Mouse (Mus musculus): Measurements from ENCODE around the gene Slc33a1. TPM values are rescaled to one million over a fixed set of nuclear protein-coding genes. Genes with fewer than 3 reads are reported as not detected.
A peak's percentile ranks its signal among the peaks of the same experiment; 100 is the strongest.

Slc33a1 gene
- polyA plus RNA-seq, 1 experiment from 2014 or later = 20.4 TPM

- no peaks in the 10 kb centered on the region for H3K9me3 ChIP-seq (ENCODE audit: control insufficient read depth, low read length)
- WGBS = 80% methylated on average over 2 of the region's 2 CpGs
- no peak overlapping the region for H3K4me2 ChIP-seq (ENCODE audit: low read length)
- H3K9ac ChIP-seq (replicated peaks; ENCODE audit: low read length) = no peak overlapping the region
- H3K4me3 ChIP-seq (replicated peaks; ENCODE audit: low read depth, low read length) = no peak overlapping the region
- H3K27ac ChIP-seq (replicated peaks; ENCODE audit: low read depth, low read length) = no peak overlapping the region
- H3K36me3 ChIP-seq (ENCODE audit: control insufficient read depth, insufficient read depth, low read length) = no peaks in the 10 kb centered on the region
- ATAC-seq (ENCODE audit: low FRiP score, low TSS enrichment) (no peak), DNase-seq (no peak)
- H3K27me3 ChIP-seq (ENCODE audit: control insufficient read depth, insufficient read depth, low read length) = no peaks in the 10 kb centered on the region
- peaks cover 7% of the 10 kb centered on the region; the same call in 1 of the 2 replicates for H3K4me1 ChIP-seq (ENCODE audit: control insufficient read depth, insufficient read depth, low read length)
Measured at GRCm38 (mm10) chr3:63904157-63904556, 60.4 kb downstream of the Slc33a1 start.

GRCm38 (mm10) chr3:63900021-63900571, 64.5 kb downstream of the Slc33a1 start:
- H3K4me1 ChIP-seq (ENCODE audit: control insufficient read depth, insufficient read depth, low read length) = peaks cover 22% of the 10 kb centered on the region
- no peaks in the 10 kb centered on the region for H3K36me3 ChIP-seq (ENCODE audit: control insufficient read depth, insufficient read depth, low read length)
- ATAC-seq (ENCODE audit: low FRiP score, low TSS enrichment) (no peak; the same call in 1 of the 2 replicates), DNase-seq (peak; percentile 66)
- peak overlapping the region; percentile 74 for H3K4me2 ChIP-seq (ENCODE audit: low read length)
- no peak overlapping the region for H3K9ac ChIP-seq (replicated peaks; ENCODE audit: low read length)
- no peaks in the 10 kb centered on the region for H3K9me3 ChIP-seq (ENCODE audit: control insufficient read depth, low read length)
- H3K27me3 ChIP-seq (ENCODE audit: control insufficient read depth, insufficient read depth, low read length) = no peaks in the 10 kb centered on the region
- no peak overlapping the region for H3K27ac ChIP-seq (replicated peaks; ENCODE audit: low read depth, low read length)
- WGBS = under 1% methylated on average over 12 of the region's 12 CpGs
- H3K4me3 ChIP-seq (replicated peaks; ENCODE audit: low read depth, low read length) = peak overlapping the region; percentile 82

- ATAC-seq (ENCODE audit: low FRiP score, low TSS enrichment) = peak; percentile 80
- peaks cover 22% of the 10 kb centered on the region for H3K4me1 ChIP-seq (ENCODE audit: control insufficient read depth, insufficient read depth, low read length)
- H3K27ac ChIP-seq (replicated peaks; ENCODE audit: low read depth, low read length) = peak within 1 kb of the TSS; percentile 92
- H3K27me3 ChIP-seq (ENCODE audit: control insufficient read depth, insufficient read depth, low read length) = no peaks in the 10 kb centered on the region
- peak within 1 kb of the TSS; percentile 82 for H3K4me3 ChIP-seq (replicated peaks; ENCODE audit: low read depth, low read length)
- H3K9ac ChIP-seq (replicated peaks; ENCODE audit: low read length) = peak within 1 kb of the TSS; percentile 72
- 0% methylated on average over 12 of the region's 12 CpGs for WGBS
- no peaks in the 10 kb centered on the region for H3K9me3 ChIP-seq (ENCODE audit: control insufficient read depth, low read length)
- H3K4me2 ChIP-seq (ENCODE audit: low read length) = peak within 1 kb of the TSS; percentile 74
- H3K36me3 ChIP-seq (ENCODE audit: control insufficient read depth, insufficient read depth, low read length) = no peaks in the 10 kb centered on the region
- peak; percentile 89 for DNase-seq
Measured at GRCm38 (mm10) chr3:63899309-63899695, 65.3 kb downstream of the Slc33a1 start, which contains the start of gene Plch1. Gene Plch1 (minus strand): TSS chr3:63899472.

- peak; percentile 85 for ATAC-seq (ENCODE audit: low FRiP score, low TSS enrichment)
- H3K4me3 ChIP-seq (replicated peaks; ENCODE audit: low read depth, low read length) = peak overlapping the region; percentile 82
- H3K4me2 ChIP-seq (ENCODE audit: low read length) = peak overlapping the region; percentile 74
- H3K4me1 ChIP-seq (ENCODE audit: control insufficient read depth, insufficient read depth, low read length) = peaks cover 22% of the 10 kb centered on the region
- DNase-seq = peak; percentile 95
- peak overlapping the region; percentile 72 for H3K9ac ChIP-seq (replicated peaks; ENCODE audit: low read length)
- H3K9me3 ChIP-seq (ENCODE audit: control insufficient read depth, low read length) = no peaks in the 10 kb centered on the region
- peak overlapping the region; percentile 92 for H3K27ac ChIP-seq (replicated peaks; ENCODE audit: low read depth, low read length)
- no peaks in the 10 kb centered on the region for H3K36me3 ChIP-seq (ENCODE audit: control insufficient read depth, insufficient read depth, low read length)
- WGBS = 0% methylated on average over 41 of the region's 41 CpGs
- no peaks in the 10 kb centered on the region for H3K27me3 ChIP-seq (ENCODE audit: control insufficient read depth, insufficient read depth, low read length)
Measured at GRCm38 (mm10) chr3:63898581-63899308, 65.8 kb downstream of the Slc33a1 start.

GRCm38 (mm10) chr3:63897177-63897576, 67.4 kb downstream of the Slc33a1 start:
- H3K4me1 ChIP-seq (ENCODE audit: control insufficient read depth, insufficient read depth, low read length) = peaks cover 22% of the 10 kb centered on the region
- H3K9ac ChIP-seq (replicated peaks; ENCODE audit: low read length) = no peak overlapping the region
- no peaks in the 10 kb centered on the region for H3K36me3 ChIP-seq (ENCODE audit: control insufficient read depth, insufficient read depth, low read length)
- H3K4me3 ChIP-seq (replicated peaks; ENCODE audit: low read depth, low read length) = peak overlapping the region; percentile 82
- H3K27ac ChIP-seq (replicated peaks; ENCODE audit: low read depth, low read length) = no peak overlapping the region
- ATAC-seq (ENCODE audit: low FRiP score, low TSS enrichment) (no peak), DNase-seq (peak; percentile 33)
- H3K9me3 ChIP-seq (ENCODE audit: control insufficient read depth, low read length) = no peaks in the 10 kb centered on the region
- H3K27me3 ChIP-seq (ENCODE audit: control insufficient read depth, insufficient read depth, low read length) = no peaks in the 10 kb centered on the region
- peak overlapping the region; percentile 74 for H3K4me2 ChIP-seq (ENCODE audit: low read length)
- 2% methylated on average over 1 of the region's 1 CpGs for whole genome bisulfite sequencing

GRCm38 (mm10) chr3:63896303-63896702, 68.3 kb downstream of the Slc33a1 start:
- Histone ChIP-seq H3K9ac (replicated peaks; ENCODE audit: low read length) (no peak overlapping the region), H3K4me1 (ENCODE audit: control insufficient read depth, insufficient read depth, low read length) (peaks cover 22% of the 10 kb centered on the region), H3K36me3 (ENCODE audit: control insufficient read depth, insufficient read depth, low read length) (no peaks in the 10 kb centered on the region), H3K27ac (replicated peaks; ENCODE audit: low read depth, low read length) (no peak overlapping the region), H3K9me3 (ENCODE audit: control insufficient read depth, low read length) (no peaks in the 10 kb centered on the region), H3K4me2 (ENCODE audit: low read length) (peak overlapping the region; percentile 74), H3K4me3 (replicated peaks; ENCODE audit: low read depth, low read length) (no peak overlapping the region), H3K27me3 (ENCODE audit: control insufficient read depth, insufficient read depth, low read length) (no peaks in the 10 kb centered on the region)
- ATAC-seq (ENCODE audit: low FRiP score, low TSS enrichment) (no peak), DNase-seq (no peak)
- WGBS = 31% methylated on average over 4 of the region's 4 CpGs

GRCm38 (mm10) chr3:63895786-63896185, 68.8 kb downstream of the Slc33a1 start:
- no peak overlapping the region for H3K27ac ChIP-seq (replicated peaks; ENCODE audit: low read depth, low read length)
- ATAC-seq (ENCODE audit: low FRiP score, low TSS enrichment) = no peak

GRCm38 (mm10) chr3:63893677-63894076, 70.9 kb downstream of the Slc33a1 start:
- DNase-seq (no peak), ATAC-seq (ENCODE audit: low FRiP score, low TSS enrichment) (no peak)
- no peak overlapping the region for H3K9ac ChIP-seq (replicated peaks; ENCODE audit: low read length)
- H3K9me3 ChIP-seq (ENCODE audit: control insufficient read depth, low read length) = no peaks in the 10 kb centered on the region
- H3K4me3 ChIP-seq (replicated peaks; ENCODE audit: low read depth, low read length) = no peak overlapping the region
- H3K36me3 ChIP-seq (ENCODE audit: control insufficient read depth, insufficient read depth, low read length) = no peaks in the 10 kb centered on the region
- H3K4me2 ChIP-seq (ENCODE audit: low read length) = no peak overlapping the region; the same call in 1 of the 2 replicates
- no peak overlapping the region for H3K27ac ChIP-seq (replicated peaks; ENCODE audit: low read depth, low read length)
- WGBS = 58% methylated on average over 7 of the region's 7 CpGs
- H3K4me1 ChIP-seq (ENCODE audit: control insufficient read depth, insufficient read depth, low read length) = peaks cover 17% of the 10 kb centered on the region
- no peaks in the 10 kb centered on the region for H3K27me3 ChIP-seq (ENCODE audit: control insufficient read depth, insufficient read depth, low read length)

More at GRCm38 (mm10) chr3:63895786-63896185, 68.8 kb downstream of the Slc33a1 start:
- Histone ChIP-seq H3K9me3 (ENCODE audit: control insufficient read depth, low read length) (no peaks in the 10 kb centered on the region), H3K27me3 (ENCODE audit: control insufficient read depth, insufficient read depth, low read length) (no peaks in the 10 kb centered on the region), H3K36me3 (ENCODE audit: control insufficient read depth, insufficient read depth, low read length) (no peaks in the 10 kb centered on the region), H3K4me2 (ENCODE audit: low read length) (peak overlapping the region; percentile 11), H3K4me1 (ENCODE audit: control insufficient read depth, insufficient read depth, low read length) (peaks cover 22% of the 10 kb centered on the region), H3K9ac (replicated peaks; ENCODE audit: low read length) (no peak overlapping the region), H3K4me3 (replicated peaks; ENCODE audit: low read depth, low read length) (no peak overlapping the region)
- DNase-seq = no peak
- WGBS = 7% methylated on average over 2 of the region's 2 CpGs

GRCm38 (mm10) chr3:63892154-63892553, 72.4 kb downstream of the Slc33a1 start:
- ATAC-seq (ENCODE audit: low FRiP score, low TSS enrichment) (no peak), DNase-seq (no peak)
- no peak overlapping the region for H3K4me2 ChIP-seq (ENCODE audit: low read length)
- H3K4me1 ChIP-seq (ENCODE audit: control insufficient read depth, insufficient read depth, low read length) = peaks cover 12% of the 10 kb centered on the region
- H3K36me3 ChIP-seq (ENCODE audit: control insufficient read depth, insufficient read depth, low read length) = no peaks in the 10 kb centered on the region
- no peak overlapping the region for H3K9ac ChIP-seq (replicated peaks; ENCODE audit: low read length)
- H3K27me3 ChIP-seq (ENCODE audit: control insufficient read depth, insufficient read depth, low read length) = no peaks in the 10 kb centered on the region
- H3K9me3 ChIP-seq (ENCODE audit: control insufficient read depth, low read length) = no peaks in the 10 kb centered on the region
- H3K27ac ChIP-seq (replicated peaks; ENCODE audit: low read depth, low read length) = no peak overlapping the region
- WGBS = 54% methylated on average over 3 of the region's 3 CpGs
- no peak overlapping the region for H3K4me3 ChIP-seq (replicated peaks; ENCODE audit: low read depth, low read length)
